Mouse (Mus musculus): ENCODE measurements around the gene Acot6. TPM values are rescaled to one million over a fixed set of nuclear protein-coding genes. Genes with fewer than 3 reads are reported as not detected.
"Not testable (repeated sequence)": the region's sequence is repeated elsewhere in the genome, so short reads cannot be mapped to it uniquely, and the experiment has no call there.

Acot6 gene
- total and polyA plus RNA-seq, 2 experiments from 2014 or later = 1.2 to 1.8 TPM

DNA sequence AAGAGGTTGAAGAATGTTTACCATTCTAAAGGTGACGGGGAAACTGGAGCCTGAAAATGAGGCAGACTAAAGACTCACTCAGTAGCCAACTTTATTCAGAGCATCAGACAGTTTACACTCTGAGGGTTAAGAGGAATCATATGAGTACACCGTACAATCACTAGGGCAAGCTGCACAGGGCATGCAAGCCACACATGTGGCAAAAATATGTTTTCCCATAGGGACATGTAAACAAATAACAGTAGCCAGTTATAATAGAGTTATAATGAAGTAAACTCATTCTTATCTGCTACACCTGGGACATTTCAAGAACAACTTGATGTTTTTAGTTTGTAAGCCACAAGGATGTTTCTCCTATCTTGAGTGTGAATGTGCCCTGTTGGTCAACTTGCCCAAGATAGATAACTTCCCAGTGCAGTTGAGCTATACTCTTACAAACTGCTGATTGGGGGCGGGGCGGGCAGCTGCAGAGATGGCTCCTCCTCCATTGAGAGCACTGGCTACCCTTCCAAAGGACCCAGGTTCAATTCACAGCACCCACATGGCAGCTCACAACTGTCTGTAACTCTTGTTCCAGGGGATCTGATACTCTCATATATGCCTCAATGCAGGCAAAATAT, 23.0 kb upstream of the Acot6 start:
- Histone ChIP-seq H3K36me3 (replicated peaks; ENCODE audit: control insufficient read depth, insufficient read depth, low read length) (no peaks in the 10 kb centered on the region), H3K27me3 (ENCODE audit: control insufficient read depth, insufficient read depth, low read length) (no peaks in the 10 kb centered on the region), H3K27ac (ENCODE audit: low read depth) (no peak overlapping the region), H3K4me3 (ENCODE audit: low read depth, low read length) (no peak overlapping the region), H3K9ac (replicated peaks; ENCODE audit: low read depth, low read length) (no peak overlapping the region), H3K4me1 (ENCODE audit: control insufficient read depth, insufficient read depth) (no peaks in the 10 kb centered on the region), H3K4me2 (ENCODE audit: low read depth, low read length) (no peak overlapping the region), H3K9me3 (replicated peaks; ENCODE audit: control insufficient read depth, low read length) (no peaks in the 10 kb centered on the region)
- TF ChIP-seq EP300 (IDR thresholded peaks at IDR 0.05; ENCODE audit: low read depth) (no peak), CTCF (IDR thresholded peaks at IDR 0.05; ENCODE audit: low read depth) (no peak)
- ATAC-seq (ENCODE audit: insufficient read depth, low read depth) (no peak), DNase-seq (ENCODE audit: low spot score) (no peak)
- WGBS = 84% methylated on average over 4 of the region's 4 CpGs

DNA sequence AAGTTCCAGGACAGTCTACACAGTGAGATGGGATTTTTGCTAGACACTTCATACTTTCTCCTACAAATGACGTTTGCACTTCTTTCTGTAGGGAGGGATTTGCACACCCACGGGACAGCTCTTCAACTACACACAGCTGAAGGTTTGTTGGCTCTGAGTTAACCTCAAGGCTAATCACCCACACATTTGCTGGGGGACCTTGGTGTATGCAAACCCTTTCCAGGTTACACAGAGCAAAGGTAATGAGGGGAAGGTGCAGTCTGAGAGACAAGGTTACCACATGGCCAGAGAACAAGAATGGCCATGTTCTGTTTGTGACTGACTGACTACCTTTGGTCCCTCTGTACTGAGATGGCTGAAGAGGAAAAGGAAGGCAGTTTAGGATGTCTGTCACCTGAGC, 16.6 kb upstream of the Acot6 start:
- TF ChIP-seq EP300 (IDR thresholded peaks at IDR 0.05; ENCODE audit: low read depth) (no peak), CTCF (IDR thresholded peaks at IDR 0.05; ENCODE audit: low read depth) (no peak)
- no peak overlapping the region for H3K27ac ChIP-seq (ENCODE audit: low read depth)
- no peaks in the 10 kb centered on the region for H3K36me3 ChIP-seq (replicated peaks; ENCODE audit: control insufficient read depth, insufficient read depth, low read length)
- WGBS = 83% methylated on average over 2 of the region's 2 CpGs
- H3K27me3 ChIP-seq (ENCODE audit: control insufficient read depth, insufficient read depth, low read length) = no peaks in the 10 kb centered on the region
- DNase-seq (ENCODE audit: low spot score) (no peak), ATAC-seq (ENCODE audit: insufficient read depth, low read depth) (no peak)
- 0 out of 2 replicates have a peak, but pooled peaks cover 8% of the 10 kb centered on the region for H3K9me3 ChIP-seq (replicated peaks; ENCODE audit: control insufficient read depth, low read length)
- H3K4me3 ChIP-seq (ENCODE audit: low read depth, low read length) = no peak overlapping the region
- no peak overlapping the region for H3K4me2 ChIP-seq (ENCODE audit: low read depth, low read length)
- H3K9ac ChIP-seq (replicated peaks; ENCODE audit: low read depth, low read length) = no peak overlapping the region
- H3K4me1 ChIP-seq (ENCODE audit: control insufficient read depth, insufficient read depth) = 0 out of 2 replicates have a peak, but pooled peaks cover 8% of the 10 kb centered on the region

DNA sequence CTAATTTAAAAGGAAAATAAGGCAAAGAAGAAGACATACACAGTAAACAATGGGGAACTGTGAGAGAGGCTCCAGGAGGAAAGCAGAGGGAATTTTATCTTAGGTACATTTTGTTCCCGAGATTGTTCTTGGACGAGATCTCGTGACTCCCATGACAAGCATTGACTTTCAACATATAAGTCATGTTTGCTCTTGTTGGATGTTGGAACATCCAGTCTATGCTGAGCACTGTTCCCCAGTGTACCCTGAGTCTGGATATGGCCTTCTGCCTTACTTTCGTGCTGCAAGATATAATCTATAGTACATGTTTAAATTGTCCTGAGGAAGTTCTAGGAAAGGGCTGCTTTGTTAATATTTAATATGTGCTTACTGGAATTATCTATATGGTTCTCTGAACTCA, 15.9 kb upstream of the Acot6 start:
- DNase-seq (ENCODE audit: low spot score) = peak; percentile 27
- H3K4me2 ChIP-seq (ENCODE audit: low read depth, low read length) = no peak overlapping the region
- 0 out of 2 replicates have a peak, but pooled peaks cover 8% of the 10 kb centered on the region for H3K4me1 ChIP-seq (ENCODE audit: control insufficient read depth, insufficient read depth)
- no peak overlapping the region for H3K27ac ChIP-seq (ENCODE audit: low read depth)
- no peak overlapping the region for H3K9ac ChIP-seq (replicated peaks; ENCODE audit: low read depth, low read length)
- H3K9me3 ChIP-seq (replicated peaks; ENCODE audit: control insufficient read depth, low read length) = 0 out of 2 replicates have a peak, but pooled peaks cover 8% of the 10 kb centered on the region
- WGBS = 49% methylated on average over 4 of the region's 4 CpGs
- no peaks in the 10 kb centered on the region for H3K36me3 ChIP-seq (replicated peaks; ENCODE audit: control insufficient read depth, insufficient read depth, low read length)
- ATAC-seq (ENCODE audit: insufficient read depth, low read depth) = peak; percentile 20; the same call in 1 of the 2 replicates
- no peaks in the 10 kb centered on the region for H3K27me3 ChIP-seq (ENCODE audit: control insufficient read depth, insufficient read depth, low read length)
- H3K4me3 ChIP-seq (ENCODE audit: low read depth, low read length) = no peak overlapping the region
- TF ChIP-seq CTCF (IDR thresholded peaks at IDR 0.05; ENCODE audit: low read depth) (no peak), EP300 (IDR thresholded peaks at IDR 0.05; ENCODE audit: low read depth) (peak; percentile 62; the same call in 1 of the 2 replicates)

DNA sequence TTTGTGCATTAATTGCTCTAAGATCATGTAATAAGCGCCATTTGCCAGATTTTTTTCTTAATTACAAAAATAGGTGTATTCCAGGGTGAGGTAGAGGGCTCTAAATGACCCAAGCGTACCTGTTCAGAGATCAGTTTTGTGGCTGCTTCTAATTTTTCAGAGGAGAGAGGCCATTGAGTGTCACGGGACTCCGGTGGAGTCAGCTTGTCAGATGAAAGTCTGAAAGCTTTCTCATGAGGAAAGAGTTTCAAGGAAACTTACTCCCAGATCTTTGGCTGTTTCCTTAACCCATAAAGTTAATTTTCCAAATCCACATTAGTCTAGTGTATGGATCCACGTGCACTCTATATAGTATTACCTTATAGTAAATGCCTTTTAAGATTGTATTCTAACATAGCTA, 5.8 kb upstream of the Acot6 start:
- H3K4me1 ChIP-seq (ENCODE audit: control insufficient read depth, insufficient read depth); H3K36me3 ChIP-seq (replicated peaks; ENCODE audit: control insufficient read depth, insufficient read depth, low read length); H3K9ac ChIP-seq (replicated peaks; ENCODE audit: low read depth, low read length); H3K27ac ChIP-seq (ENCODE audit: low read depth); H3K27me3 ChIP-seq (ENCODE audit: control insufficient read depth, insufficient read depth, low read length); H3K9me3 ChIP-seq (replicated peaks; ENCODE audit: control insufficient read depth, low read length); H3K4me3 ChIP-seq (ENCODE audit: low read depth, low read length); DNase-seq (ENCODE audit: low spot score); H3K4me2 ChIP-seq (ENCODE audit: low read depth, low read length); ATAC-seq (ENCODE audit: insufficient read depth, low read depth): not testable (repeated sequence)
- 85% methylated on average over 5 of the region's 5 CpGs for WGBS

DNA sequence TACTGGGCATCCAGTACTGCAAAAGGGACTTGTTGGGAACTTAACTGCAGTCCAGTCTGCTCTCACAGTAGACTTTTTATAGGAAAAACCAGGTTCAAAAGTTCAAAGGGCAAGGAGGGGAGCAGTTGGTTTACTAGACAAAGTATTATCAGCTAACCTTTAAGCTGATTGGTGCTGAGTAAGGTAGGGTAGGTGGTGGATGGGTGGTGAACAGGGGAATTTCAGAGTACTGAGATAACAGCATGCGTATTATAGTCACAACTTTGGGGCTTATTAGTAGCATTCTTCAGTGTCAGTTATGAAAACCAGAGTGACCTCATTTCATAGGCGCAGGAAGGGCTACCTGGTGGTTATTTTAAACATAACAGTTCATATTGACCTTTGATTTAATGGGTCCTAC, 849 bp upstream of the Acot6 start:
- ATAC-seq (ENCODE audit: insufficient read depth, low read depth) = no peak
- no peak overlapping the region for H3K9ac ChIP-seq (replicated peaks; ENCODE audit: low read depth, low read length)
- H3K4me2 ChIP-seq (ENCODE audit: low read depth, low read length) = no peak overlapping the region
- H3K36me3 ChIP-seq (replicated peaks; ENCODE audit: control insufficient read depth, insufficient read depth, low read length) = no peaks in the 10 kb centered on the region
- H3K27ac ChIP-seq (ENCODE audit: low read depth) = no peak overlapping the region
- TF ChIP-seq CTCF (IDR thresholded peaks at IDR 0.05; ENCODE audit: low read depth) (no peak), EP300 (IDR thresholded peaks at IDR 0.05; ENCODE audit: low read depth) (no peak)
- no peak for DNase-seq (ENCODE audit: low spot score)
- WGBS = 100% methylated on average over 2 of the region's 2 CpGs
- H3K9me3 ChIP-seq (replicated peaks; ENCODE audit: control insufficient read depth, low read length) = no peaks in the 10 kb centered on the region
- no peaks in the 10 kb centered on the region for H3K4me1 ChIP-seq (ENCODE audit: control insufficient read depth, insufficient read depth)
- H3K27me3 ChIP-seq (ENCODE audit: control insufficient read depth, insufficient read depth, low read length) = no peaks in the 10 kb centered on the region
- no peak overlapping the region for H3K4me3 ChIP-seq (ENCODE audit: low read depth, low read length)

DNA sequence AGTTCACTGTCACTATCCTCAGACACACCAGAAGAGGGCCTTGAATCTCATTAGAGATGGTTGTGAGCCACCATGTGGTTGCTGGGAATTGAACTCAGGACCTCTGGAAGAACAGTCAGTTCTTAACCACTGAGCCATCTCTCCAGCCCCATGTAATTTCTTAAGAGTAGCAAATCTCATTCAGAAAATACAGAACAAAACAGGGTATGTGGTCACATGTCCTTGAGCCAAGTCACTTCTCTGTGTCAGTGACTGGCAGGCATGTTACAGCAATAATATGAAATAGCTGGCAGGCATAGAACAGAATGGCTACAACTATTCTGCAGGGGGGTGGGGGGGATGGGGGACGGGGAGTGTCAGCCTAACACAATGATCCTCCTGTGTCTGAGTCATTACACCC, 383 bp upstream of the Acot6 start:
- Histone ChIP-seq H3K9me3 (replicated peaks; ENCODE audit: control insufficient read depth, low read length) (no peaks in the 10 kb centered on the region), H3K9ac (replicated peaks; ENCODE audit: low read depth, low read length) (no peak overlapping the region), H3K4me1 (ENCODE audit: control insufficient read depth, insufficient read depth) (no peaks in the 10 kb centered on the region), H3K4me2 (ENCODE audit: low read depth, low read length) (peak overlapping the region; percentile 79; the same call in 1 of the 2 replicates), H3K27me3 (ENCODE audit: control insufficient read depth, insufficient read depth, low read length) (no peaks in the 10 kb centered on the region), H3K27ac (ENCODE audit: low read depth) (no peak overlapping the region), H3K36me3 (replicated peaks; ENCODE audit: control insufficient read depth, insufficient read depth, low read length) (no peaks in the 10 kb centered on the region), H3K4me3 (ENCODE audit: low read depth, low read length) (0 out of 2 replicates have a peak overlapping the region, but pooled peaks have one; percentile 57)
- ATAC-seq (ENCODE audit: insufficient read depth, low read depth) (no peak), DNase-seq (ENCODE audit: low spot score) (no peak)
- 87% methylated on average over 1 of the region's 1 CpGs for WGBS
- TF ChIP-seq CTCF (IDR thresholded peaks at IDR 0.05; ENCODE audit: low read depth) (no peak), EP300 (IDR thresholded peaks at IDR 0.05; ENCODE audit: low read depth) (no peak)
